Mouse (Mus musculus) lung, postnatal 36 days (tissue): ENCODE measurements around the gene Acrv1.
"Not testable (repeated sequence)": the region's sequence is repeated elsewhere in the genome, so short reads cannot be mapped to it uniquely, and the experiment has no call there.

Source experiments
- DNase-seq: peaks from one replicate; pipeline ENCODE4 v3.0.0; 2022; ENCODE audit warnings: mixed read lengths

Gene Acrv1

DNA sequence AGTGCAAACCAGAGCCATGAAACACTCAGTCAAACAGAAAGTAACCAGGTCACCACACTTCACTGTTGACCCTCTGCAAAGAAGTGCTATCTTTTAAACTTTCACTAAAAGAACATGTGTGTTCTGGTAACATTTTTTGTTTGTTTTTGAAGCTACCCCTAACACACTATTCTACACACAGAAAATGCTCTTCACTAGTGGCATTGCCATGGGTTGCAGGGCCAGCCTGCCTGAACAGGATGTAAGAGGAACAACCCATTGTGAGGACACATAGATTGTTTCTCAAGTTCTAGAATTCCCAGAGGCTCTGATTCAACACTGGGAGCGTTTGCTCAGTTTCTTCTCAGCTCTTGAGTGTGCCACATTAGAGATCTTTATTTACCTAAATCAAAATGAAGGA, at the start of gene Acrv1:
Acrv1 (plus strand) TSS at position 301 of the 400 bp plus-strand sequence.
- no peak for DNase-seq

DNA sequence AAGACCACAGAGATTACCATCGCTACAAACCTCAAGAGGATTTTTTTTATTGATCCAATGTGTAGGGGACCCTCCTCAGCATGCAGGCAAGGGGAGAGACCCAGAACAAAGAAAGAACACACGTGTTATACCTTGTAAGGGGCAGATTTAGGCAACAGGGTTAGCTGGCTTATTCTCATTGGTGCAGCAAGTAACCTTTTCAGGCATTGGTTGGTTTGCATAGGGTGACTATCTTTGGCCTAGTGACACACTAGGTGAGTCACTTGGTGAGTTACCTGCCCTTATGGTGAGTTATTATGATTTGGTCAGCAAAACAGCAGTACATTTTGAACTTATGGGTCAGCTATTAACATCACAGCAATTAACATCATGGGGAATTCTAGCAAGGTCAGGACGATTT, 49.7 kb upstream of the Acrv1 start, which contains the start of gene A630095E13Rik:
A630095E13Rik (minus strand) TSS at position 101 of the 400 bp plus-strand sequence.
- not testable (repeated sequence) for DNase-seq

- DNase-seq = no peak
Measured at GRCm38 (mm10) chr9:36681424-36681823, 11.6 kb upstream of the Acrv1 start.

DNA sequence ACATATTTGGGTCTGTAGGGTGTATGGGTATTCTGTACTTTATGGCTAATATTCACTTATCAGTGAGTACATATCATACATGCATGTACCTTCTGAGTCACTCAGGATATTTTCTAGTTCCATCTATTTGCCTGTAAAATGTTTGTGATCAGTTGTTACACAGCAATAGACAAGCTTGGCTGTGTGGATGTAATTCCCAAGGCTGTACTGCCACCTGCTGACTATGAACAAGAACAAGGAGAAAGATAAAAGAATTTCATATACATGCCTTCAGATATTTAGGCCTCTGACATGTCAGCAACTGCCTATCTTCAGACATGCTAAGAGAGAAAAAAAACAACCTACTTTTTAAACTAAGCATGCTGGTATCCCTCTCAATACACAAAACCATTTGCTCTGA, 5.7 kb upstream of the Acrv1 start:
- no peak for DNase-seq

DNA sequence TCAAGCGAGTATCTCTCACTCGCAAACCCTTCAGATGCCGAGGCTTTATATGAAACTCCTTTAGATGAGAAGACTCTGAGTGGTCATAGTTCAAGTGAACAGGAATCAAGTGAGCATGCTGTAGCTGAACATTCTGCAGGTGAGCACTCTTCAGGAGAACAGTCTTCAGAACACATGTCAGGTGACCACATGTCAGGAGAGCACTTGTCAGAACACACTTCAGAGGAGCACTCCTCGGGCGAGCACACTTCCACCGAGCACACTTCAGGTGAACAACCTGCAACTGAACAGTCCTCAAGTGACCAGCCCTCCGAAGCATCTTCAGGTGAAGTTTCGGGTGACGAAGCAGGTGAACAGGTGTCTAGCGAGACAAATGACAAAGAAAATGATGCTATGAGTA, 1.3 kb downstream of the Acrv1 start:
- DNase-seq = peak; percentile 22

- DNase-seq = no peak
Measured at GRCm38 (mm10) chr9:36705923-36706322, 12.9 kb downstream of the Acrv1 start.

GRCm38 (mm10) chr9:36707304-36707703, 14.3 kb downstream of the Acrv1 start:
- no peak for DNase-seq

- no peak for DNase-seq
Measured at GRCm38 (mm10) chr9:36716624-36717023, 23.6 kb downstream of the Acrv1 start.

DNA sequence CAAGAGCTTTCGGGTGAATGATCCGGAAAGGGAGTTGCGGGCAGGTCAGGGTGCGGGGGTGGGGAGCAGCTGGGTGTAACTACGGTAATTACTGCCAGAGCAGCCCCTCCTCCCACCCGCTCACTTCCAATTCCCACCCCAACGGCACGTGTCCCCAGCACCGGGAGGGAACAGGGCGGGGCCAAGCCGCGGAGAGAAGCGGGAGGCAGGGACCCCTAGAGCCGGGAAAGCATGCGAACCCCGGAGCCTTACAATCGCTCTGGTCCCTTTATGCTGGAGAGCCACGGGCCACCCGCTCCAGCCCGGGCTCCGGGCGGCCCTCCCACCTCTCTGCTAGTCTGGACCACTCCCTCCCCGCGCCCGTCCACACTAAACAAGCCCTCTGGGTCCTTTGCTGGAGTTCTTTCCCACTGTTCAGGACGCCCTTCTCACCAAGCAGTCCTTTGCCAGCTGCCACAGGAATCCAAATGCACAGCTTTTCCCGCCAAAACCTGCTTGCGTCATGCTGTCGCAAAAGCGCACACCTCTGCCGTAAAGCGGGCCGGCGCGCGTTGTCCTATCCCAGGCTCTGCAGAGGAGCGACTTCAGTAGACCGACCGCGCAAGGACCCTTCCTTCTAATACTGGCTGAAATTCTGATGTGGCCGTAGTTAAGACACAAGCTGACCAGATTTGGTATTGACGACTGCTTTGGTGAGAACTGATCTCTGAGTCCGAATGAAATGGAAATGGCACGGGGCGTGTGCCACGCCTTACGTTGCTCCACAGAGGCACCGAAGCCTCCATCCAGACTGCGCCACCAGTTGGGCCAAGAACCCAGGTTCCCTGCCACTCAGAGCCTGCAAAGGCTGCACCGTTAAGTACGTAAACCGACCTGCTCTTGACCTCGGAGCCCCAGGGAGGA, 33.4 kb downstream of the Acrv1 start:
- peak; percentile 92 for DNase-seq

GRCm38 (mm10) chr9:36727034-36727755, 34.2 kb downstream of the Acrv1 start, which contains the start of gene Chek1:
Gene Chek1 (minus strand): TSS chr9:36727065.
- DNase-seq = no peak
